Mouse (Mus musculus): ENCODE measurements at regions not wholly inside any gene's neighbourhood (a gene's known extent, or its start where the extent isn't known, plus 50 kb on each side); places are given as distances from the start of the nearest gene placed in this dataset.
A peak's percentile ranks its signal among the peaks of the same experiment; 100 is the strongest.

DNA sequence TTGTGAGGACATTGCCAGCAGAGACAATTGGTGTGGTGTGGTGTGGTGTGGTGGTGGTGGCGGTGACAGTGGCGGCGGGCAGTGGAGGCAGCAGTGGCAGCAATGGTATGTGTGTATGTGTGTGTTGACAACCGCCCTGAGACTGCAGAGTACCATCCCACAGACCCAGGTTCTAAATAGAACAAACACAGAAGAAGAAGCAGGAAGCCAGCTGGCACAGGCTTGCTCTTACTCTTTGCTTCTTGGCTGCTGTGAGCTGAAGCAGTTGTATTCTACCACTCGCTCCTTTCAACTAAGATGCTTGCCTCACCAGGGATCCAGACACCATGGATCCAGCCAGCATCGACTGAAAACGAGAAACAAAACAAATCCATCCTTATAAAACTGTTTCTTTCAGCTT lies 334.2 kb downstream of the Adgrl2 start:
- DNase-seq = peak; percentile 44

DNA sequence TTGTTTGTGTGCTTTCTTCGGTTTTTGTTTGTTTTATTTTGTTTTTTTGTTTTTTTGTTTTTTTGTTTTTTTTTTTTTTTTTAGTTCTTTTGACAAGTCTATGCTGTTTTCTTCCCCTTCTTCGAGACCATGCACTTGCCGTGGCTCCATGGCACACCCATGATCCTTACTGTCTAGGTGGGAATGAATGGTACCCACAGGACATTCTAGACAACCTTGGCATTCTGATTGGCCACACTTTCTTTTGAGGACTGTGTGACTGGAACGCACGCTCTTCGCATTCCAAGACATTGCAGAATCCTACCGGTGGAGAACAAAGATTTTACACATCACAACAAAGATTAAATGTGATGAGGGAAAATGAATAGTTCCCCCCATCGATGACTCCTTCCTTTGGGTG lies 340.1 kb downstream of the Adgrl2 start:
- no peak for DNase-seq

DNA sequence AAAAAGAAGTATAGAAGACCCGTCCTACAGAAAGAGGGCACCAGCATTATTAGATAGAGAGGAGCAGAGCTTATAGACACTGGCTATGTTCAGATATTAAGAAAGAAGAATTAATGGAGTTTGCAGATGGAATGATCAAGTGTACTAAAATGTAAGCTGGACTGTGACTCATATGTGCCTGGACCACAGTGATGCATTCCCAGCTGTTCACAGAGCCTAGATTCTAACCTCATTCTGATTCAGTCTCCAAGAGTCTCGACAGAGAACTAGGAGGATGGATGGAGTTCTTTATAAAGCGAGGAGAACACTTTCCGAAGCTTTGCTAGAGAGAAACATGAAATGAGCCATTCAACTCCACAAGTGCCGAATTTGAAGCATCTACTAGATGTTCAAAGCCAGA lies 345.4 kb downstream of the Adgrl2 start:
- no peak for DNase-seq

DNA sequence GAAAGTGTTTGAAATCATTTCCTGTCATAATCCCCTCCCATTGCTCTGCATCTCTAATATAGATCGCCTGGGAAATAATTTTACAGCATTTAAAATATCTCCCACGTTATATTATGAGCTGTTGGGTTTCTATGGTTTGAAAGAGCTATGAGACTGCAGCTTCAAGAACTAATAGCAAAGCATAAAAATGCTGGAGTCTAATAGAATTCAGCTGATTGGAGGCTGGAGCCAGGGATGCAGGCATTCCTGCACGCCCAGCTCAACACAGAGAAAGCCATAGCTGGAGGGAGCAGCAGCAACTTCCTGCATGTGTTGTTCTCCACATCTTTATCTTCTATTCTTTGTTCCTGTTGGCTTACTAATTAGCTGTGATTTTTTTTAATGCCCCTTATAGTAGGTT lies 348.8 kb downstream of the Adgrl2 start:
- DNase-seq = no peak

DNA sequence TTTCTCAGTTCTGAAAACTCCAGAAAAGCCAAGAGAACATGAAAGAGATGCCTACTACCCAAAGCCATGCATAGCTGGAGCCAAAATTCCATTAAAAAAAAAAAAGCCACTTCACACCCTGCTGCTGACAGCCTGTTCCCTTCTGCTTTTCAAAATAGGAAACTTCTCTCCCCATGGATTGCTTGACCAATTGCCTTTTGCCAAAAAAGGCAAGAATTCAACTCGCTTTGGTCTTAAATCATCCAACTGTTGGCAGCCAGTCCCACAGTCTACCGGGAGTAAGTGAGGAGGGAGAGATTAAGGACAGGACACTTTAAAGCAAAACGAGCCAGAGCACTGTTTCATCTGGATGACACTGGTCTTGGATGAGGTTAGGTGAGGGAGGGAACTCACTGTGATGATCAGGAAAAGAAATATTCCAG lies 349.7 kb downstream of the Adgrl2 start:
- no peak for DNase-seq

DNA sequence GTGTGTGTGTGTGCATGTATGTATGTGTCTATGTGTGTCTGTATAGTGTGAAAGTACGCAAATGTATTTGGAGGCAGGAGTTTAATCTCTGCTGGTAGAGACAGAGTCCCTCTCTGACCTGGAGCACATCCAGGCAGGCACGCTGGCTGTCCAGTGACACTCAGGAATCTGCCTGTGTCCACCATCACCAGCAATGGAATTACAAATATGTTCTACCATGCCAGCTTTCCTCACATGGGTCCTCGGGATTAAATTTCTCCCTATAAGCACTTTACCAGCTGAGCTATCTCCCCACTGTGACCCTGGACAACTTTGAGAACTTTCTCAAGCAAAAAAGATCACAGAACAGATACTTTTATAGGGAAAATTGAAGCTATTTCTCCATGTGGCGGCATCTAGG lies 355.3 kb downstream of the Adgrl2 start:
- no peak for DNase-seq

DNA sequence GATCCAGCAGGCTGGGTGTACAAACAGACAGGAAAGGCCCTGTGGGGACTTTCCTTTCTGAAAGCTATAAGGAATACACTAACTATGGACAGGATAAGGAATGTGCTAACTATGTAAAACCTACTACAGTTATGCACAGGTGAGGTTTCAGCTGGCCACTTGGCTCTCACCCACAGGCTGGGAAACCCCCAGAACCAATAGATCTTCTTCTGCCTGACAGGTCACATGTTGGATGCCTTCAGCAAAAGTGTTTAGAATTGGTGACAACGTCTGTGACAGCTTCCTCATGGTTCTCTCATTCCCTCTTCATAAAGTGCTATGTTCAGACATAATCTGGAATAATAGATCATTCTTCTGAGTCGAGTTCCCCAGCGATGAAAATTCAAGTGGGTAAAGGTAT lies 356.0 kb downstream of the Adgrl2 start:
- DNase-seq = no peak

DNA sequence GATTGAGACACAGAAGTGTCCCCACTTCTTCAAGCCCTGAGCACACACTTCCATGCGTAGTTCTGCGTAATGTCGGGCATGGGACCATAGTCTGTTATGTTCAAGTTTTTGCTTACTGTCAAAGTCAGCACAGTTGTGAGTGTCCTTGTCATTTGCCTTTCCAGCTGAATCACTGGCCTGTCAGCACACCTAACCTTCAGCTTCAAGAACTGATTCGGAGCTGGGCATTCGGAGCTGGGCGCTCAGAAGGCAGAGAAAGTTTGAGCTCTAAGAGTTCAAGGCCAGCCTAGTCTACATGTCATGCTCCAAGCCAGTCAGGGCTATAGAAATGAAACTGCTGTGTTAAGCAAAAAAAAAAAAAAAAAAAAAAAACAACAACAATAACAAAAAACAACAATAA lies 357.1 kb downstream of the Adgrl2 start:
- no peak for DNase-seq

DNA sequence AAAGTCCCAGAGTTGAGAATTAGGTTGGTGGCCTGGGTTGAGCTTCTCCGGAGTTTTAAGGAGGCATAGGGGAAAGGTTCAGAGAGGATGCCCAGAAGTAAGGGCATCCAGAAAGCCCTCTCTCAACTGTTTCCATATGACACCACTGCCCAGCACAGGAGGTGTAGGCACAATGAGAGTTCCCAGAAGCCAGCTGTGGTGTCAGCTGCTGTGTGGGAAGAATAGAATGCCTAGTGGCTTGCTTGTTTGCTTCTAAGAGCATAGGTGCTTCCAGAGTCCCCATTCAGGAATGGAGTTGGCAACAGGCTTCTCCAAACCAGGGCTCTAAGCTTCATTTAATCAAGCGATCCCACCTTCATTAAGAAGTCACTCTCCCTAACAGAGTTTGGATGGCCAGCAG lies 357.9 kb downstream of the Adgrl2 start:
- no peak for DNase-seq

DNA sequence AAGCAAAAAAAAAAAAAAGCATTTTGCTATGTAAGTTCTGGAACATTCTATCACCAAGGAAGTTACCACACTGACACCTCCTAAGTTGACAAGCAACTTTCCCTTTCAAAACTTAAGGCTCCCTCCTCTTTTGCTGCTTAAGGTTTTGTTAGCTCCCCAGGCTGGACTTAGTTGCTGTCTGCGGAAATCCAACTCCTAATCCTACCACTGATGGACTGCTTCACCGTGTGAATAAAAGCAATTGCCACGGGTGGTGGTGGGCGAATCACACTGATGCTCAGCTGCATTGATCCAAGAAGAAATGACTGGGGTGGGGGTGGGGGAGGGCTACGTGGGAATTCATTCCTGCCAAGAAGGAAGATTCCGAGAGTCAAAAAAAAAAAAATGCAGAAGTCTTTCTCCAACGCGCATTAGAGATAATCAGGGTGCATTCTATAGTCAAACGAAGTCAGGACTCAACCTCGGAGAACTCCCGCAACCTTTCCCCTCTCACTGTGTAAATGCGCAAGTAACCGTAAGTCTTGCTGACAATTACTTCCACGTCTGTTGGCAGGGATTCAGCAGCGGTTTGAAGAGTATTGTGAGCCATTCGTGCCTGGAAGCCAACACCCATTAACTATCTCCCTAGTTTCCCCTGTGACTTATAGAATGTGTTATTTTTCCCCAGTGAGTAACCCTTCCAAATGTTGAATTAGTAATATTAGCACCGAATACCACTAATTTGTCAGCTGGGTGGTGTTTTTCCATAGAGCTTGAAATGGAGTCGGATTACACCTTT lies 358.8 kb downstream of the Adgrl2 start:
- no peak for DNase-seq

DNA sequence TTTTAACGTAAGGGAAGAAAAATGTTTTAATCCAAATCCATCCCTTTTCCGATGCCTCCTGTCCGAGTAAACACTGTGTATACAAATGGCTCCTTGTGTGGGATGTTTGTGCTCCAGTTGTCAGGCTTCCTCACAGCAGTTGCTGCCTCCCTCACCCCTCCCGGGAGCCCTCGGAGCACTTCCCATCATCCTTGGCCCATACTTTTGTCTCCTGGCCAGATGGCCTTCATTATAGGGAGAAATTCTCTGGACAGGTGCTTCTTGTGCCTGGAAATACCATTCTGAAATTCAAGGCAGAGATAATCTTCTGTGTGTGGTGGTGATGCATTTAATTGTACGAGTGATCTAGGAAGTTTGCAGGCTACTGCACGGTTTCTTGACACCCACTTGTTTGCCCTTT lies 359.5 kb downstream of the Adgrl2 start:
- DNase-seq = no peak

DNA sequence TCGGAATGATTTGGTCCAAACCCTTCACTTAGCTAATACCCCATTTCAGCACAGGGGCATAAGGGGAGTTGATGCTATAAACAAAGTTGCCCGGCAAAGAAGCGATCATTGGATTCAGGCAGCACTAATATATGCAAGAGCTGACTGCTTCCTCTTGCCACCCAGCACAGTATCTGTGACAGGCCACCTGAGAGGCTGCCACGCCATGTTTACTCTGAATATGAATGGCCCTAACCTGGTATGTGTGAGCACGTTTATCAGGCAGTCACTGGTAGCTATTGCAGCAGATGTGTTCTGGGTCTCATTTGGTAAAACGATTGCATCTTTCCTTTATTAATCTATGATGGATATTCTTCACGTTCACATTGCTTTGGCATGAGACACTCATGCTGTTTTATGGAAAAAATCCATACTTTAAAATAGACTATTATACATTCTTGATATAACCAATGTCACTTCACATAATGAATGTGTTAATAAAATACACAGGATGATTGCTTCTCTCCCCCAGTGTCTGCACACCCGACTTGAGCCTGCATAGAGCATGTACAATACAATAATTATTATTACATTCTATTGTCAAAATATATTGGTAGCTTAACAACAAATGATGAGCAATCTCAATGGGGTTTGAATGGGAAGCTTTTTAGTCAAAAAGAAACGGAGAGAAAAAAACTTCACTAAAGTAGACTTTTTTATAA lies 375.2 kb downstream of the Adgrl2 start:
- no peak for DNase-seq

DNA sequence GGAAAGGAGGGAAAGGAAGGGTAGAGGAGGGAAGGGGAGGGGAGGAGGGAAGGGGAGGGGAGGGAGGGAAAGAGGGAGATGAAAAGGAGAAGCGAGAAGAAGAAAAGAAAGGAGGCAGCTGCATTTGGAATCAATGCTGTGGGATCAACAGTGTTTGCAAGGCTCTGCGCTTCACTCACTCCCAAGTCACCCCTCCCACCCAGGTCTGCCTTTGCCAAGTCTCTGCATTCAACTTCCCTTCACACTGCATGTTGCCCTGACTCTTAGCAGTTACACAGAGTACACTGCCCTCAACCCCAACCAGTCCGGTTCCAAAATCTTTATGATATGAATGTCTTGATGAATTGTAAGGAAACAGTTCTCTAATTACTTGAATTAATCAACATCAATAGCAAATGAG lies 376.9 kb downstream of the Adgrl2 start:
- no peak for DNase-seq

DNA sequence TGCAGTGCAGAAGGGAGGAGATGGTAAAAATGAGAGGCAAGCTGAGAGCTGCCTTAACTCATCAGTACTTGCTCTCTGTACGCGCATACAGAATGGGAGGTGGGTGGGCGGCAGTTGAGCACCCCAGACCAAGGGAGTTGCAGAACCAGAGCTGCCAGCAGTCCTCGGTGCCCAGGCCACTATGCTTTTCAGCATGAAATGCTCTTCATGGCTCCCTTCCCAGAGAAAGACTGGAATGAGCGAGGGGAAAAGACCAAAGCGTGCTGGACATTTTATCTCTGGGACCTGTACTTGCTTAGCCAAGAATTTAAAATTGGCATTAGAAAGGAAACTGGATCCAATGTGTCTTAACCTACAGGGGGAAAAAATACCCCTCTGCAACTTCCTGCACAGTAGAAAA lies 387.1 kb downstream of the Adgrl2 start:
- no peak for DNase-seq

DNA sequence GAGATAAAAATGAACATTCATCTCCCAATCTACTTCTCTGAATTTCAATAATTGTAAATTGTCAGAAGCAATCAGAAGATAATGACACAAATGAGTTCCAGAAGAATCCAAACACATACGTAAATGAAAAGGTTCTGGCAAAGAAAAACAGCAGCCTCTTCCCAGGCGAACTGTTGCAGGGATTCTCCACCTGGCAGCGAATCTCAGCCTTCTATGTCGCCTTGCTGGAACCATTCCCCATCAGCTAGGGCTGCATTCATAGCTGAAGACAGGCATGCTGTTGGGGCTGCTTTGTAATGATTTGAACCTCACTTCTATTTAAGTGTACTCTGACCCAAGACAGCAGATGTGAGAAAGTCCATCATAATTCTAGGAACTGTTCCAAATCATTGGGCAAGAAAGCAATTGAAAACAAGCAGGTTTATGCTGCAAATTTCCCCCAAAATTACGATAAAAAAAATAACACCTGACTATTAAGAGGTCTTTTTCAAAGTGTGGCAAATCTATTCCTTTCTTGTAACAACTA lies 387.6 kb downstream of the Adgrl2 start:
- DNase-seq = no peak

DNA sequence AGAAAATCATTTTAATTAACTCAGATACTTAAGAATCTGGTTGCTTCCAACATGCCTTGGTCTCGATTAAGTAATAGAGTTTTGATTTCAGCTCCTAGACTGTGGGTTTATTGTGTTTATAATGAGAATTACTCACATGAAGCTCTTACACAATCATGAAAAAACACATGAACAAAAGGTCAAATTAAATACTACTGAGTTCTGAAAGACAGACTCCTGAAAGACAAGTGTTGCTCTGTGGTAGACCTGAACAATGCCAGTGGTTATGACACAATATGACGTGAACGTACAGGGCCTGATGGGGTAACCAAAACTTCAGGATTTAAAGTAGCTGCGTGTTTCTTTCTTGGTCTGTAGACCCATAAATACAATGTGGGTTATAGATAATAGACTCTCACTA lies 394.8 kb downstream of the Adgrl2 start:
- no peak for DNase-seq

DNA sequence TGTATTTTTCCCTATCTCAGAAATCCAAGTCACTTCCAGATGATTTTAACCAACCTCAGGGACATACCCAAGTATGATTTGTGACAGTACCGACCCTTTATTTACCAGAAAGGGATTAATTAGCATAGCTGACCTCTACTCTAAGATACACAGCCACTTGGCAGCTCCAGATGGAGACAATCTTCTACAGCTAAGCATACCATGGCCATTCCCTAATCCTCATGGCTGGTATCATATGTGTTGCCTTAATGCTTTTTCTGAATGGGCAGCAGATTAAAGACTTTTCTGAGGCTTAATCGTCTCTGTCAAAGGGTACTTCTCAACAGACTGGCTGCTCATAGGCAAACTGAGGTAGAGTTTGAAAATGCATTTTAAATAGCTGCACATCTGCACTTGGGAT lies 400.8 kb downstream of the Adgrl2 start:
- no peak for DNase-seq

DNA sequence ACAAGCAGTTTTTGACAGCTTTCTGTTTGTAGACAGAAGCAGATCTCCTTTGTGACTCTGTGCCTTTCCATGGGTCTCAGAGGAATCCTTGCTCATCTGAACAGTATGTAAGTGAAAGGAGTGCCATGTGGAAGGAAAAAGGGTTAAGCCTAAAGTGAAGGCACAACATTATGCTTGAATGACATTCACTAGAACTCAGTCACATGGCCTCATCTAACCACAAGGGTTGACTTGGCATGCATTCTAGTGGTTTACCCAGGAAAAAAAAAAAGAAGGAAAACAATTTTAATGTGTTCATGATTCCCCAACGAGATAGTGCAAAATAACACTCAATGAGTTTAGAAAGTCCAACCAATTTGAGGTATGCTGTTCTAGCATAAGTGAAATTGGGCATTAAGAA lies 414.6 kb downstream of the Adgrl2 start:
- no peak for DNase-seq

DNA sequence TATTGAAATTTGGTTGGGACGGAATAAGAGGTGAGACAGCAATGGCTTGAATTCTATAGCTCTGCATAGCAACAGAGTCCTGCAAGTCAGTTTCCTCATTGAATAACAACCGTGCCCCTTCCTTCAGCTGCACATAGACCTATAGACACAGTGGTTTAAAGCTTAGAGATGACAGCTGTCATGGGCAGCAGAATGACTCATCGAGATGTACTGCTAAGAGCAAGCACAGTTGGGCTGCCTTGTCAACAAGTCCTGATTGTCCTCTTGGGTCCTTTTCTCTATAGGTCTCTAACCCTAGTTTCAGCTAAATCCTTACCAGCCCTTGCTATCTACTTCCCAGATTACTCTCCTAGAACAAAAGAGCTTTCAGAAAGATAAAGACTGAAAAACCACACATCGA lies 417.9 kb downstream of the Adgrl2 start:
- no peak for DNase-seq

DNA sequence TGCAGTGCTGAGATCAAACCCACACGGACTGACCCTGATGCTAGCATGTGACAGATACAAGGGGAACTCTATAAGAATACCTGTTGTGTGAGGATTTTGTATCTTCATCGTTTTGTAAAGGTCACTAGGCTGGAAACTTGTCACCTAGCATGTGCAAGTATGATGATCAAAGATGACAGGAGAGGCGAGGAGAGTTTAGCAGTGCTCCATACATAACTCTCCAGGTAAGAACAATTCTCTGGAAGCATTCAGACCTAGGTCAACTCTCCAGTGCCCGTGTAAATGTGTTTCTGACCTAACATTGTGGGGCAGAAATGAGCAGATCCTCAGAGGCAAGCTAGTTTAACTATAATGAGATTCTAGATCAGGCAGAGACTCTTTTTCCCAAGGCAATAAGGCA lies 425.6 kb downstream of the Adgrl2 start:
- DNase-seq = no peak

DNA sequence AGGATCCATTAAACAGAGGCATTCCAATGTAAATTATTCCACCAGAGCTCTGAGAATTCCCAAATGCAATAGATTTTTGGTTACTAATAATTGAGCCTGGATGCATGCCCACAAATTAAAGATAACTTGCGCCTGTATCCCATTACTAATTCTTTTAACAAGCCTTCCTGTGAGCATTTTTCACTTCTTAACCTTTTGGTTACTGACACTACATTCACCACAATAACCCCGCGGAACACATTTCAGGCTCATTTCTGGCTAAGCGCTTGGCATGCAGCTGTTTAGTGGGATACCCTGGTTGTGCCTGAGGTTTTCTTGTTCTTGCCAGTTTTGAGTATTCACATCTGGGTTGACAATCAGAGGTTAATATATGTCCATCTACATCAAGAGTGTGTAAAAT lies 429.1 kb downstream of the Adgrl2 start:
- no peak for DNase-seq

DNA sequence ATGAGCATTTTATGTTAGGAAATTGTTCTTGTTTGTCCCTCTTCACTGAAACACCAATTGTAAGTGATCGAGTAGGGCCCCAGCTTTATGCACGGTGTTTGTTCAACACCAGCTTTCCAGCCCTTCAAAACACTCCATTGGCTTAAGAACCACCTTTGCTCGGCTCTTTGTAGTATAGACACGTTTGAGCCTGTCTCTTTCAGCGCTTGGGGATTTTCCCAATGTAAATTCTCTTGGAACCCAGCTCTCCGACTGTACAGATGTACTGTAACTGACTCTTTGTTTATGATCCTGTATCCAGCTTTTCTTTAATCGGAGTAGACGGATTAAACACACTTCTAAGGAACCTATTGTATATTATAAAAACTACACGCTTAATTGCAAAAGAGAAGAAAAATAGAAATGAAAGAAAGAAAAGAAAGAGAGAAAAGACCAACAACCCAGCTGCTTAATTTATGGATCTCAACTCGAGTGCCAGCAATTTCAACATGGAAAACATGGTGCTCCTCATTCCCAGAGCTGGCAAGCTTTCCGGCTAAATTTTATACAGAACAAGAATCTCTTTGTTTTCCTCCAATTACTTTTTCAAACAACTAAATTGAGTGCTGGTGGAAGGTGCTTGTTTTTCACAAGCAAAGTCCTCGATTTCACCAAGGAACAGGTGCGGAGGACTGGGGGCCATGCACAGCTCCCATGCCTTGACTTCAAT lies 430.4 kb downstream of the Adgrl2 start:
- no peak for DNase-seq

DNA sequence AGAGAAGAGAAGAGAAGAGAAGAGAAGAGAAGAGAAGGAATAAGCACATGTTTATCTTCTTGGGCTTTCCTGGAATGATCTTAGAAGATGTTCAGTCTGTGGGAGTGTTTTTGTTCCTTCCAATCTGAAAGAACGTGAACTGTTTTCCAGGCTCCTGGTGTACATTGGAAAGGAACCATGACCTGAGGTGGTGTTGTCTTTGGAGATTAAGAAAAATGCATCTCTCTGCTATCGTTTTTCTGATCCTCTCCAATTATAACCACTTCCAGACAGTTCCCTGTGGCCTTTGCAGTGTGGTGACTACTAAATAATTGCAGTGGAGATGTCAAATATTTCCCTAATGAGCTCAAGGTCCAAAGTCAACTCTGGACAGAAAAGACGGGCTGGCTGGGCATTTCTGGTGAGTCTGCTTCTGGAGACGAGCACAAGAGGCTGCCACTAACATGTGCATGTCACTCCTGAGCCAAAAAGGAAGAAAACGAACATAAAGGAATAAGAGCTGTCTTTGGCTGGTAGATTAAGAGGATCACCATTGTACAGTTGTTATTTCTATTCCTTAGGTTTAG lies 431.7 kb downstream of the Adgrl2 start:
- no peak for DNase-seq

DNA sequence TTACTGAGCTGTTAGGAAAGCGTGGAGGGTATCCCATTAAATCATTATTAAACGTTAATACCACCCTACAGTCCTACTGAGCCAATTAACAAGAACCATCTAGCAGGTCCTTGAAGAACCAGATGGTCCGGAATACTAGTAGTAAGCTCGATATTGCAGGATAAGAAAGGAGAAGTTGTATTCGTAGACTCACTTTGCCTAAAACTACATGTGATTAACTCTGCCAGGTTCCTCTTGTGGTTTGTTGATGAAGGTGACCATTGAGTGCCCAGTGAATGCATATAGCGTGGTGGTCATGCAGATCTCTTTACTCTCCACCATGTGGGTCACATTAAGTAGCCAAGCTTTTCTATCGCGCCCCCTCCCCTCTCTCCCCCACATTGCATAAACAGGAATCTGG lies 435.0 kb downstream of the Adgrl2 start:
- DNase-seq = no peak
